8 mouse cellular contexts compared by ENCODE assay signal in genomic region chr10:13005043-13005442, GRCm38 (mm10). TPM values are rescaled to one million over a fixed set of nuclear protein-coding genes. Genes with fewer than 3 reads are reported as not detected.
DNase-seq lines count a peak whose midpoint lies in the region; ATAC-seq and TF ChIP-seq lines count a peak whose summit lies in the region.

TSS of gene Sf3b5 (plus strand) at chr10:13005343.

- no peak within 1 kb of the TSS for H3K27ac ChIP-seq in thymus, adult 2 months (ENCODE audit: control insufficient read depth, insufficient read depth, low read length)
- H3K27ac ChIP-seq in embryonic facial prominence, embryonic 15.5 days (replicated peaks): no peak within 1 kb of the TSS
- H3K27ac ChIP-seq in limb, embryonic 13.5 days: no peak within 1 kb of the TSS
- H3K27ac ChIP-seq in stomach, embryonic 15.5 days: no peak within 1 kb of the TSS

- H3K9me3 ChIP-seq in embryonic facial prominence, embryonic 15.5 days (replicated peaks): no peaks in the 10 kb centered on the region
- no peaks in the 10 kb centered on the region for H3K9me3 ChIP-seq in limb, embryonic 13.5 days
- no peaks in the 10 kb centered on the region for H3K9me3 ChIP-seq in stomach, embryonic 15.5 days

- no peak for TF ChIP-seq CTCF in thymus, adult 2 months (IDR thresholded peaks at IDR 0.05; ENCODE audit: borderline replicate concordance, control insufficient read depth, extremely low read depth, insufficient read depth, low read length, poor library complexity)

- DNase-seq in thymus, adult 2 months: no peak
- DNase-seq in thymus, adult 18-20 months: no peak
- DNase-seq in spleen, adult 18-20 months: no peak
- no peak for DNase-seq in cerebellum, postnatal 4 days (ENCODE audit: low spot score in 2 of 2)
- DNase-seq in left cerebral cortex, adult 8-10 months (ENCODE audit: low spot score in 2 of 2): no peak

- no peak for ATAC-seq in embryonic facial prominence, embryonic 15.5 days (ENCODE audit: insufficient number of reproducible peaks, low FRiP score, low TSS enrichment, low read depth)
- no peak for ATAC-seq in limb, embryonic 13.5 days (ENCODE audit: low FRiP score, low read depth)
- no peak for ATAC-seq in stomach, embryonic 15.5 days (ENCODE audit: insufficient read depth, low FRiP score, low read depth)

- no peak within 1 kb of the TSS for H3K4me2 ChIP-seq in embryonic facial prominence, embryonic 15.5 days (replicated peaks)
- no peak within 1 kb of the TSS for H3K4me2 ChIP-seq in limb, embryonic 13.5 days (replicated peaks)
- no peak within 1 kb of the TSS for H3K4me2 ChIP-seq in stomach, embryonic 15.5 days

- H3K4me1 ChIP-seq in thymus, adult 2 months (replicated peaks; ENCODE audit: control insufficient read depth, insufficient read depth, low read length): peaks cover 11% of the 10 kb centered on the region
- H3K4me1 ChIP-seq in embryonic facial prominence, embryonic 15.5 days: peaks cover 11% of the 10 kb centered on the region
- peaks cover 11% of the 10 kb centered on the region for H3K4me1 ChIP-seq in limb, embryonic 13.5 days
- H3K4me1 ChIP-seq in stomach, embryonic 15.5 days: peaks cover 10% of the 10 kb centered on the region

- 94% methylated on average over 3 of the region's 3 CpGs for WGBS in thymus, adult 2 months
- 96% methylated on average over 3 of the region's 3 CpGs for WGBS in embryonic facial prominence, embryonic 15.5 days
- WGBS in limb, embryonic 13.5 days: 91% methylated on average over 3 of the region's 3 CpGs
- 84% methylated on average over 3 of the region's 3 CpGs for WGBS in stomach, embryonic 15.5 days

- no peaks in the 10 kb centered on the region for H3K27me3 ChIP-seq in thymus, adult 2 months (ENCODE audit: control insufficient read depth, insufficient read depth, low read length)
- H3K27me3 ChIP-seq in embryonic facial prominence, embryonic 15.5 days: no peaks in the 10 kb centered on the region
- no peaks in the 10 kb centered on the region for H3K27me3 ChIP-seq in limb, embryonic 13.5 days
- H3K27me3 ChIP-seq in stomach, embryonic 15.5 days (replicated peaks): no peaks in the 10 kb centered on the region

- no peaks in the 10 kb centered on the region for H3K36me3 ChIP-seq in thymus, adult 2 months (ENCODE audit: control insufficient read depth, insufficient read depth, low read length)
- no peaks in the 10 kb centered on the region for H3K36me3 ChIP-seq in embryonic facial prominence, embryonic 15.5 days
- H3K36me3 ChIP-seq in limb, embryonic 13.5 days: peaks cover under 1% of the 10 kb centered on the region; the same call in 1 of the 2 replicates
- H3K36me3 ChIP-seq in stomach, embryonic 15.5 days: no peaks in the 10 kb centered on the region

- no peak for TF ChIP-seq POLR2A in thymus, adult 2 months (IDR thresholded peaks at IDR 0.05; ENCODE audit: control insufficient read depth, extremely low read depth, insufficient read depth, low read length, poor library complexity)

- H3K4me3 ChIP-seq in thymus, adult 2 months (ENCODE audit: control insufficient read depth, insufficient read depth, low read length): no peak within 1 kb of the TSS
- no peak within 1 kb of the TSS for H3K4me3 ChIP-seq in embryonic facial prominence, embryonic 15.5 days (replicated peaks)
- H3K4me3 ChIP-seq in limb, embryonic 13.5 days: no peak within 1 kb of the TSS
- H3K4me3 ChIP-seq in stomach, embryonic 15.5 days (replicated peaks): no peak within 1 kb of the TSS

- no peak within 1 kb of the TSS for H3K9ac ChIP-seq in embryonic facial prominence, embryonic 15.5 days
- H3K9ac ChIP-seq in limb, embryonic 13.5 days: no peak within 1 kb of the TSS
- no peak within 1 kb of the TSS for H3K9ac ChIP-seq in stomach, embryonic 15.5 days

RNA-seq across cellular contexts. Expression of gene Sf3b5, which starts in this region (rescaled TPM):
- 51.3 and 57.4 TPM in 2 replicates for polyA plus RNA-seq in thymus, adult 2 months (2012; rRNA removed)
- polyA plus RNA-seq in embryonic facial prominence, embryonic 15.5 days (2015; fragmentation: Nextera tagmentation; extraction: Ambion mirVana): 35.0 and 35.4 TPM in 2 replicates
- 36.4 and 37.2 TPM in 2 replicates for polyA plus RNA-seq in limb, embryonic 13.5 days (2015; fragmentation: Nextera tagmentation; extraction: Ambion mirVana)
- 36.6 and 43.4 TPM in 2 replicates for polyA plus RNA-seq in stomach, embryonic 15.5 days (2015; fragmentation: Nextera tagmentation; extraction: Ambion mirVana)
- total RNA-seq in left cerebral cortex, adult 8-10 months (2022): 1 to 10 TPM; 7.0 to 9.2 (median 7.8) TPM
